Mouse (Mus musculus): ENCODE results near the gene Ms4a14.
"Not testable (repeated sequence)": the region's sequence is repeated elsewhere in the genome, so short reads cannot be mapped to it uniquely, and the experiment has no call there.

Ms4a14 gene

DNA sequence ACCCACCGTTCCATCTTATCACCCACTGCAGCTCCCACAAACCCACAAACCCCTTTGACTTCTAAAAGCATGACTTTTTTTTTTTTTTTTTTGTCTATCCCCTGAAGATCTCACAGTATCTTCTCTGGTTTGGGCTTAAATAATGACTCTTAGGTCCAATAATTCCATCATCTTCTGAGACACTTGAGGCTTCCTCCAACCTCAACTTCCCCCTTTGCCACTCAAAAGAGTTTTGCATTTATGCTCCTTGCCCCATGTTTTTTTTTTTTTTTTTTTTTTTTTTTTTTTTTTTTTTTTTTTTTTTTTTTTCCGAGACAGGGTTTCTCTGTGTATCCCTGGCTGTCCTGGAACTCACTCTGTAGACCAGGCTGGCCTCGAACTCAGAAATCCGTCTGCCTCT, 51.3 kb downstream of the Ms4a14 start:
- not testable (repeated sequence) for DNase-seq

DNA sequence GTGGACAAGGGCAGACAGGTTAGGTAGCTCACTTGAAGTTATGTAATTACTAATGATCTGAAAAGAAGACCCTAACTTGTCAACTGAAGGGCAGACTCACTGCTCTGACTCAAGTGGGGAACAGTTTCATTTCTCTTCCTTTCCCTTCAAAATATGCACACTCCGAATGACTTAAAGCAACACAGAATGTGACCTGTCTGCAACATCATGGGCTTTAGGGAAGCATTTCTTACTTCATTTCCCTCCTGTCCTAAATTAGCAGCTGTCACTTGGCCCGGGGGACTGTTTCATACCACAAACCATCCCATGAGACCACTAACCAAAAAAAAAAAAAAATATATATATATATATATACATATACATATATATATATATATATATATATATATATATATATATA, 52.7 kb downstream of the Ms4a14 start:
- DNase-seq = no peak

All from kidney, adult 9 months (tissue).